Mouse (Mus musculus) brown adipose tissue, adult 24 weeks (tissue): ENCODE measurements around the gene Ank3. TPM values are rescaled to one million over a fixed set of nuclear protein-coding genes. Genes with fewer than 3 reads are reported as not detected.
A peak's percentile ranks its signal among the peaks of the same experiment; 100 is the strongest.
"Not testable (repeated sequence)": the region's sequence is repeated elsewhere in the genome, so short reads cannot be mapped to it uniquely, and the experiment has no call there.

Source experiments
- H3K27ac ChIP-seq: fragments of 200-500 bp; replicated peaks from 2 replicates; pipeline ENCODE4 v1.5.1; 2012; ENCODE audit warnings: low read depth, mild to moderate bottlenecking, low read length
- H3K4me1 ChIP-seq: fragments of 200-500 bp; 2 replicates; pipeline ENCODE4 v1.6.1; 2012; ENCODE audit warnings: low read length, mixed read lengths; ENCODE audit not compliant: control insufficient read depth, insufficient read depth, insufficient read length
- H3K4me3 ChIP-seq: fragments of 200-500 bp; 2 replicates; pipeline ENCODE4 v1.5.1; 2012; ENCODE audit warnings: low read depth, mild to moderate bottlenecking, low read length, moderate library complexity; ENCODE audit not compliant: insufficient read depth
- polyA plus RNA-seq: library from polyadenylated mRNA; stranded (reverse); fragments of >200 nt; gene quantifications from 2 replicates; pipeline ENCODE4 v1.2.4, GENCODE M21; 2012; ENCODE audit not compliant: missing spikeins, insufficient read depth, insufficient read length

Ank3 gene
- polyA plus RNA-seq, 1 experiment = 6.5 TPM

DNA sequence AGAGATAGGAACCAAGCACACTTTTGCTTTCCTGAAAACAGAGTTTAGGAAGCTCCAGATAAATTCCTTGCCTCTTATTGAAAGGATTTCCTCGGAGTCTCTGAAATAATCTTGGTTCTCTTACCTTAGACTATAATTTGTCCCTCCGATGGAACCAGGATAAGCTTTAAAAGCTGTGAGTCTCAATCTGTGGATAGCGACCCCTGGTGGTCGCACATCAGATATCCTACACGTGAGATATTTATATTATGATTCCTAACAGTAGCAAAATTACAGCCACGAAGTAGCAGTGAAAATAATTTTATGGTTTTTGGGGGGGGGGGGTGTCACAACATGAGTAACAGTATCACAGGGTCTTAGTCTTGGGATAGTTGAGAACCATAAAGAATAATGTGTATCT, 491.2 kb downstream of the Ank3 start:
- H3K4me3 ChIP-seq = no peak overlapping the region
- peak overlapping the region; percentile 71 for H3K27ac ChIP-seq
- H3K4me1 ChIP-seq = peaks cover 10% of the 10 kb centered on the region

DNA sequence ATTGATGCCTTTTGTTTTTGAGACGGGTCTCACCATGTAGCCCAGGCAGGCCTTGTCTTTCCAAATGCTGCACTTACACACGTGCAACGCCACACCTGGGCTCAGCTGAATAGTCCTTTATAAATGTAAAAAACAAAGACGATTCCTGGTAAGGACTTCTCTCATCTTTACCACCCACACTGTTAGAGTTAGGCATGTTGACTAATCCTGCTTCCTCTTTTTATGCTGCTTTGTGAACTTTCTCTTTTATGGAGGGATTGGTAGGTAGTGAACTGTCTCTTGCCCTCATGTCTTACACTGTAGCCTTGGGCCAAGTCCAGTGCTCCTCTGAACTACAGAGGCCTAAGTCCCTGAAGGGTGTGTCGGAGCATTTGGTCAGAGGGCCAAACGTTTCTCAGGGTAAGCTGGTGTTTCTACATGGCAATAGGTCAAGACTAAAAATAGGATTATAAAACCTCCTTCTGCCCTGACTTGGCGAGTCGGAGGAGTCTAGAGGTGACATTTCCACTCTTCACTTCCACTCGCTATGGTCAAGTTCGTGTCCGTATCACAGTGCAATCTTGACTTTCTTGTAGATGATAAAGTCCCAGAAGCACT, 491.9 kb downstream of the Ank3 start:
- Histone ChIP-seq H3K27ac (peak overlapping the region; percentile 96), H3K4me1 (peaks cover 10% of the 10 kb centered on the region), H3K4me3 (no peak overlapping the region)

DNA sequence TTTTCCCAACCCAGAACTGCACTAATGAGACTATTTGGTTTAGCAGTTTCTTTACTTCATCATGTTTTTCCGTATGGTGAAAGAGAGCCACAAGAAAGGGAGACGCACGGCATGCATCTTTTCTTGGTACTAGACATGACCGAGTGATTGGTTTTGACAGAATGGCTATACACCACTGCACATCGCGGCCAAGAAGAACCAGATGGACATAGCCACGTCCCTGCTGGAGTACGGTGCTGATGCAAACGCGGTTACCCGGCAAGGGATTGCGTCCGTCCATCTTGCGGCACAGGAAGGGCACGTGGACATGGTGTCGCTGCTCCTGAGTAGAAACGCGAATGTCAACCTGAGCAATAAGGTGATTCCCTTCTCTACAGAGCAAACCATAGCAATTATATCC, 493.6 kb downstream of the Ank3 start:
- Histone ChIP-seq H3K4me3 (no peak overlapping the region), H3K27ac (no peak overlapping the region), H3K4me1 (peaks cover 10% of the 10 kb centered on the region)

DNA sequence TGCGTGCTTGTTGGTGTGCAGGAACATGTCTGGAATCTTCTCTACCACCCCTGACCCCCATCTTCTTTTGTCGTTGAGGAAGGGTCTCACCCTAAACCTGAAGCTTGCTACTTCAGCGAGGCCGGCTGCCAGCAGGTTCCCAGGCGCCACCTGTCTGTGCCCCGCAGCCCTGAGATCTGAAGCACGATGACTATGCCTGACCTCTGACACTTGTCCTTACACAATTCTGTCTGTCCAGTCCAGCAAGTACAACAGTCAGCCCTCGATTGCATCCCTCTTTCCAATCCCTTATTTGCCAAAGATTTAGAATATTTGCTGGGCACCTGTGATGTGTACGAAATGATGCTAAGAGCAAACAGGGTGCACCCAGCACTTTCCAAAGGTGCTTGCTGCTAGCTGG, 497.0 kb downstream of the Ank3 start:
- Histone ChIP-seq H3K4me3 (no peak overlapping the region), H3K4me1 (peaks cover 8% of the 10 kb centered on the region; the same call in 1 of the 2 replicates), H3K27ac (no peak overlapping the region)

DNA sequence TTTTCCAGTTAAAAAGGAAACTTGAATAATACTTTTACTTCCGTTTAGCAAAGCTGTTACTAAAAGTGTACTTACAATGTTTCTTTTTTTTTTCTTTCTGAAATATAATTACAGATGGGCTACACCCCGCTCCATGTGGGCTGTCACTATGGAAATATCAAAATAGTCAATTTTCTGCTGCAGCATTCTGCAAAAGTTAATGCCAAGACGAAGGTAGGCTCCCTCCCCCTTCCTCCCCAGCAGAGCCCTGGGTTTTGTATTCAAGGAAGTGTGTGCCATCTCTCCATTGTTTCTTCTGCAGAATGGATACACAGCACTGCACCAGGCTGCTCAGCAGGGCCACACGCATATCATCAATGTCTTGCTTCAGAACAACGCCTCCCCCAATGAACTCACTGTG, 499.4 kb downstream of the Ank3 start:
- Histone ChIP-seq H3K27ac (no peak overlapping the region), H3K4me3 (no peak overlapping the region), H3K4me1 (peaks cover 2% of the 10 kb centered on the region; the same call in 1 of the 2 replicates)

DNA sequence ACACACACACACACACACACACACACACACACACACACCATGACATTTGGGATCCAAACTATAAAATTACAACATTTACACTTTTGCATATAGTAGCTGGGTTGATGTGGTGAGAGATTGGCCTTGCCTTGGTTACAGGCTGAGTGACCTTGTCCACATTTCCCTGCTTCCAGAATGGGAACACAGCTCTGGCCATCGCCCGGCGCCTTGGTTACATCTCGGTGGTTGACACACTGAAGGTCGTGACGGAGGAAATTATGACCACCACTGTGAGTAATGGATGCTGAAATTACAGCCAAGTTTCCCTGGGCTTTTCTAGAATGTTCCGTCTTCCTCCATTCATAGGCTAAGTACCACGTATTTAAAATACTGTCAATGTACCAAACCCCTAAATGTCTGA, 500.2 kb downstream of the Ank3 start:
- Histone ChIP-seq H3K27ac (no peak overlapping the region), H3K4me1 (peaks cover 2% of the 10 kb centered on the region; the same call in 1 of the 2 replicates), H3K4me3 (no peak overlapping the region)

DNA sequence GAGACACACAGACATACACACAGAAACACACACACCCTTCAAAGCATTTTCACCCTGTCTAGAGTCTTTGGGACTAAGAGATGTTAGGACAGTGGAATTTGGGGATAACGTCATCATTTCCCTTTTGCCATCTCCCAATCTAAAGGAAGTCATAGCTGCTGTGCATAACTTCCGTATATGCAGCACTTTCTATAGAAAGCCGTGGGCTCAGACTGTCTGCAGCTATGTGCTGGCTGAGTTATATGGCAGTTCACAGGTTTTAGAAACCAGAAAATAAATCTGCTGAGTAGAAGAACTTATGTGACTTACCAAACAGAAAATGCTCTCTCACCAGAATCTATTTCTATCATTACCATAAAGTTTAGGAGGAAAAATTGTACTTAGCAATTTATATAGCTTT, 501.2 kb downstream of the Ank3 start:
- H3K4me3 ChIP-seq = no peak overlapping the region
- H3K4me1 ChIP-seq = peaks cover 2% of the 10 kb centered on the region; the same call in 1 of the 2 replicates
- no peak overlapping the region for H3K27ac ChIP-seq

DNA sequence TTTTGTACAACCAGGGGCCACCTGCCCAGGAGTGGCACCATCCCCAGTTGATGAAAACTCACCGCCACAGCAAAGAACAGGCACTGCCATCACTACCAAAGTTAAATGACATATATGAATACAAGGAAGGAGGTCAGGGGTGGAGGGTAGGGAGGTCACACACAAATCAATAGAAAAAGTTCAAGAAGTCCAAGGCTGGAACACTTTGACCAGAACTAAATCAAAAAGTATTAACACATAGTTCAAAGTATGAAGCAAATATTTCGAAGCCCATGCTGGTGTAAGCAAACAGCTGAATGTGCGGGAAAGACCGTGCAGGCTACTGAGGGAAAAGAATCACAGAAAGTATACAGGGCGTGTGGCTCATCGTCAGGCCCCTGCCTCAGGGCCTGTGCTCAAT, 503.5 kb downstream of the Ank3 start:
- peaks cover 2% of the 10 kb centered on the region; the same call in 1 of the 2 replicates for H3K4me1 ChIP-seq
- no peak overlapping the region for H3K27ac ChIP-seq
- no peak overlapping the region for H3K4me3 ChIP-seq

DNA sequence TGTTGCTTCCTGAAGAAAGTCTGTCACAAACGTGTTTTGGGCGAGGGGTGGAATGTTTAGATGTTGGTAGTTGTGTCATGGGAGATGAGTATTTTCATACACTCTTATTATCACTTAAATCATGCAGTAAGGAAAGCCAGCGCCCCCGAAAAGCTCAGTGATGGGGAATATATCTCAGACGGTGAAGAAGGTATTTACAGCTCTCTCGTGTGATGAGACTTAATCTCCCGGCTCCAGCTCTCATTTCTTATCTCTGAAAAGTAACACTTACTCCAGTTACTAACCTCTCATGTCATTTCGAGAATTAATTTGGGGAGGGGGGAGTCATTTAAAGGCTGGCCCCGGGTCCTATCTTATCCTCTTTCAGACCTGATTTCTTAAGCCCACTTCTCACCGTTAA, 505.7 kb downstream of the Ank3 start:
- Histone ChIP-seq H3K4me3 (no peak overlapping the region), H3K27ac (no peak overlapping the region), H3K4me1 (no peaks in the 10 kb centered on the region)

DNA sequence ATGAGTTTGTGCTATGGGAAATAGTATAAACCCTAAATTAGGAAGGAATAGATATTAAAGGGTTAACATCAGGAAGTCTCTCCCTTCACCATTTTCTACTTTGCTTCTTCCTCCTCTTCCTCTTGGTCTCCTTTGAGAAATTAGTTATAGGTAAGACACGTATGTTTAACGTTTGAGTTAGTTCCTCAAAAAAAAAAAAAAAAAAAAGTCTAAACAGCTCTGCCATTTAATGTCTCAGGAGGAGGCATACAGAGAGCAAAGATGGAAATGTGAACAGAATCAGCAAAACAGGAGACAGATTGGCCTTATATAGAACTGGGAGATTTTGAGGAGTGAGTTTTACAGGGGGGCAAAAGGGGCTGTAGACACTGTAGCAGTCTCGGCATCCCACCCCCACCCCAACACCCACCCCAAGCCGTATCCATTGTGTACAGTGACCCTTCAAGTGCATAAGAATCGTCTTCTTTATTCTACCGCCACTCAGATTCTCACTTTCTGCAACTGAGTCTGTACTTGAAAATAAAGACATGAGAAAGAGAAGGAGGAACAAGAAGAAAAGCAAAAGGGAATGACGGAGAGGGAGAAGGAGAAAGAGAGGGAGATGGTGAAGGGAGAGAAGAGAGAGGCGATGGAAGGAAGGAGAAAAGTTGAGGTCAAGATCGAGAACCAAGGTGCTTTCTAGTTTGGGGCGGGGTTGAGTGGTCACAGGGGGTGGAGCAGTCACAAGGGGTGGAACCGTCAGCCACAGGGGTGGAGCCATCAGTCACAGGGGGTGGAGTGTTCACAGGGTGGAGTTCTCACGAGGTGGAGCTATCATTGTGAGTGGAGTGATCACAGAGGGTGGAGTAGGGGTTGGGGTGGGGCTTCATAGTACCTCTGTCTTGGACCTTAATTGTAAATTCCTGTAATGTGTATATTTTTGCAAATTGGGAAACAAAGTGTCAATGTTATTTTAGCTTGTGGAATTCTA, 509.5 kb downstream of the Ank3 start:
- Histone ChIP-seq H3K4me1 (no peaks in the 10 kb centered on the region), H3K27ac (no peak overlapping the region)

DNA sequence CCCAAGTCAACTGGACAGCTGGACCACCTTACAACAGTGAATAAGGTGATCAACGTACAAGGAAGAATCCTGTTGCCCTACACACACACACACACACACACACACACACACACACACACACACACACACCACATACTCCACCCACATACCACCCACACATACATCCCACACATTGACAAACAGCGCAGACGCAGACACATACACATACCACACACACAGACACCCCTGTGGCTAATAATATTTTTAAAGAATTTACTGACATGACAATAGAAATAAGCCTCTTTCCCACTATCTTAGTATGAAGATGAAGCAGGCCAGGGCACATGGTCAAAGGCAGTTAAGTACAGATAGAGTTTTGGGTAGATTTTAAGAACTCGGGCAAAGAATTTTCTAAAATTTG, 511.3 kb downstream of the Ank3 start:
- H3K4me3 ChIP-seq = no peak overlapping the region
- H3K27ac ChIP-seq = no peak overlapping the region
- H3K4me1 ChIP-seq = no peaks in the 10 kb centered on the region

More for the DNA sequence above, 509.5 kb downstream of the Ank3 start:
- H3K4me3 ChIP-seq = no peak overlapping the region

DNA sequence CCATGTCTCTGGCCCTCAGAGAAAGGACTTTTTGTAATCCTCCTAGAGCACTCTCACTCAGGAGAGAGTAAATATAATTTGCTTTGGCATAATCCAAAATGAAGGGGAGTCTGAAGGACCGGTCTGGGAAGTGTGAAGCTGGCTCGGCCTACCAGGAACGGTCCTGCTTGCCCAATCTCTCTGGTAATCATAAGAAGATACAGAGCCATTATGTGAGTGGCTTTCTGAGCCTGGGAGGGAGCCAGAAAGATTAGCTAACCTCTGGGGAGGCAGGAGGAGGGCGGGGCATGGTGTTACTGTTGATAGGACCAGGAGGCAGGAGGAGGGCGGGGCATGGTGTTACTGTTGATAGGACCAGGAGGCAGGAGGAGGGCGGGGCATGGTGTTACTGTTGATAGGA, 511.7 kb downstream of the Ank3 start:
- H3K4me1 ChIP-seq, H3K27ac ChIP-seq, H3K4me3 ChIP-seq: not testable (repeated sequence)

DNA sequence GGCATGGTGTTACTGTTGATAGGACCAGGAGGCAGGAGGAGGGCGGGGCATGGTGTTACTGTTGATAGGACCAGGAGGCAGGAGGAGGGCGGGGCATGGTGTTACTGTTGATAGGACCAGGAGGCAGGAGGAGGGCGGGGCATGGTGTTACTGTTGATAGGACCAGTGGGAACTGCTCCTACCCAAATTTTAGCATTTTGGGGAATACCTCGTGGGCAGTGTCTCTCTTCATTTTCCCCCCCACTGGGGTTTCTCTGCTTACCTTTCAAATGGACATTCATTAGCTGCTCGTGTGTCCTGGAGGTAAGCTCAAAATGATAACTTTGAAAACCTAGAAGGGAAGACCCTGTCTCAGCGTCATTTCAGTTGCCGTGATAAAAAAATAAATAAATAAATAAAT, 512.2 kb downstream of the Ank3 start:
- not testable (repeated sequence) for H3K27ac ChIP-seq, H3K4me3 ChIP-seq, H3K4me1 ChIP-seq

DNA sequence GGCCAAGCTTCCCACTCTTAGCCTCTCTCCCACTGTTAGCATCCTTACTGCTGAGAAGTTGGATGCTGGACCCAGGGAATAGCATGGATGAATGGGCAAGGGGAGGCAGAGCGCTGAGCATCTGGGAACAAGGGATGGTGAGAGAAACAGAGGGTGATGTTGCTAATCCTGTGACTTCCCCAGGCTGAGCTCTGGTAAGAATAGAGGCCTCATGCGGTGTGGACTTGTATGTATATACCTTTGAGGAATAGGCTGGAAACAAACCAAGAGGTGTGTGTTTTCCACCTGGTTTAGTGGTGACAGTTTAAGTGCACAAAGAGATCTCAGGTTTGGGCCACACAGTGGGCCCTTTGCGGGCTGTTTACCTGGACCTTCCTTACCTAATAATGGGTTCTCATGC, 517.0 kb downstream of the Ank3 start:
- H3K4me3 ChIP-seq = no peak overlapping the region
- H3K27ac ChIP-seq = no peak overlapping the region
- H3K4me1 ChIP-seq = peaks cover 8% of the 10 kb centered on the region; the same call in 1 of the 2 replicates

DNA sequence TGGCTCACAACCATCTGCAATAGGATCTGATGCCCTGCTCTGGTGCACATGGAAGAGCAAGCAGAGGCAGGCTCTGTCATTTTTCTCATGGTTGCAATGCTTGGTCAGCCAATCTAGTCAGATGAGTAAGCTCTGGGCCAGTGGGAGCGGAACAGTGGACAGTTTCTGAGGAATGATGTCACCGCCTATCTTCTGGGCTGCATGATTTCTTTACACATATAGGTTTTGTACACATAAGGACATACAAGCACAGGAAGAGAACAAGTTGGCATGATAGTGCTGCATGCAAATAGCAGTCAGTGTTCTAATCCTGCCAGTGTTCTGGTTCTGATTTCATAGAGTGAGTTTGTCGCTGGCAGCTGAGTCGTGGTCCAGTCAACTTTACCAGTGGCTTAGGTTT, 517.6 kb downstream of the Ank3 start:
- H3K4me1 ChIP-seq = peaks cover 8% of the 10 kb centered on the region; the same call in 1 of the 2 replicates
- H3K27ac ChIP-seq = no peak overlapping the region
- H3K4me3 ChIP-seq = no peak overlapping the region
